Mouse (Mus musculus): ENCODE measurements around the gene Frmpd4. TPM values are rescaled to one million over a fixed set of nuclear protein-coding genes. Genes with fewer than 3 reads are reported as not detected.

The Frmpd4 gene
- polyA plus RNA-seq (2015; fragmentation: Nextera tagmentation; extraction: Ambion mirVana): 0.28 and 0.32 TPM in 2 replicates

DNA sequence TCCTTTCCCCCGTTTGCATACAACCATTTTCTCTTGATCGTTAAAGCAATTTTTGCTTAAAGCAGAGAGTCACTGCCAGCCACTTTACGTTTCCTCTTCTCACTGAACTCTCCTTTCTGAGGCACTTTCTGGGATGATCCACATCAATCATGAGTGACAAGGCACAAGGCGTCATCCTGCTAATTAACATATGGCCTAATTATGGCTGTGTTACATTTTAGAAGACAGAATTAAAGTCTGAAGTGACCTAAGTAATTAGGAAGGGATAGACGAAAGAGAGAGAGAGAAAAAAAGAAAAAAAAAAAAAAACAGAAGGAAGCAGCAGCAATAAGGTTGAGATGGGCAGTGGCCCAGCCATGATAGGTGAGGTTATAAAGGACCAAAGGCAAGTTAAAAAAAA is at the start of gene Frmpd4:
Gene Frmpd4 (minus strand): TSS at position 101 of the 400 bp plus-strand sequence.
- Histone ChIP-seq H3K9me3 (no peaks in the 10 kb centered on the region), H3K4me2 (replicated peaks) (no peak within 1 kb of the TSS), H3K27me3 (peaks cover 13% of the 10 kb centered on the region), H3K4me1 (no peaks in the 10 kb centered on the region), H3K4me3 (no peak within 1 kb of the TSS), H3K9ac (no peak within 1 kb of the TSS), H3K27ac (no peak within 1 kb of the TSS), H3K36me3 (no peaks in the 10 kb centered on the region)
- 58% methylated on average over 5 of the region's 5 CpGs for WGBS
- ATAC-seq (ENCODE audit: low FRiP score, low read depth): no peak

DNA sequence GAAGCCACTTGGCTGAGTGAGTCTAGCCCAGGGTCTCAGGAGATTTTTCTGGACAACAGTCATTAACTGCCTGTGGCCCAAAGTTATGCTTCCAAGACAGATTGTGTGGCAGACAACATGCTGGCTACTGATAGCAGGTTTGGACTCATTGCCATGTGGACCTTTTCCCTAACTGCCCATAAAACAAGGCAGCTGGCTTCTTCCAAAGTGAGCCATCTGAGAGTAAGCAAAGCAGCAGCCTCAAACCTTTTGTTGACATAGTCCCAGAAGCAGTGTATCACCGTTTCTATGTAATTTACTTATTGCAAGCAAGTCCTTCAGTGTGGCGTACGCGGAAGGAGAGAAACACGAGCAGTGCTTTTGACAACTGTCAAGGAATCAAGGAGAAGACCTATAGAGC is 18.2 kb upstream of the Frmpd4 start:
- no peaks in the 10 kb centered on the region for H3K9me3 ChIP-seq
- ATAC-seq (ENCODE audit: low FRiP score, low read depth): no peak
- H3K9ac ChIP-seq: no peak overlapping the region
- no peaks in the 10 kb centered on the region for H3K4me1 ChIP-seq
- H3K36me3 ChIP-seq: no peaks in the 10 kb centered on the region
- no peak overlapping the region for H3K4me3 ChIP-seq
- 65% methylated on average over 5 of the region's 5 CpGs for WGBS
- no peak overlapping the region for H3K27ac ChIP-seq
- H3K27me3 ChIP-seq: peaks cover 38% of the 10 kb centered on the region; the same call in 1 of the 2 replicates
- H3K4me2 ChIP-seq (replicated peaks): no peak overlapping the region

DNA sequence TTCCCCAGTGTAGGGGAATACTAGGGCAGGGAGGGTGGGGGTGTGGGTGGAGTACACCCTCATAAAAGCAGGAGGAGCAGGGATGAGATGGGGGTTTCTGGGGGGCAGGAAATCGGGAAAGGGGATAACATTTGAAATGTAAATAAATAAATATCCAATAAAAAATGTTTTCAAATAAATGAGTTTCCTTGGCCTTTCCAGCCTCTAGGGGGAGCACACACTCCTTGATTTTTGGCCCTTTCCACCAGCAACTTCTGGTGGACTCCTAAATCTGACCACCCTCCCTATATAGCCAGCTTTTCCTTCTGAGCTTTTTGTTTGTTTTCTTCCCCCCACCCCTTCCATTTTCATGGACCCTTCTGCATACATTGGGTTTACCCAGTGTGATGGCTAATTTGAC is 7.3 kb upstream of the Frmpd4 start:
- Histone ChIP-seq H3K4me2 (replicated peaks) (no peak overlapping the region), H3K36me3 (no peaks in the 10 kb centered on the region), H3K4me3 (no peak overlapping the region), H3K27ac (no peak overlapping the region), H3K27me3 (no peaks in the 10 kb centered on the region; the same call in 1 of the 2 replicates), H3K9ac (no peak overlapping the region), H3K4me1 (no peaks in the 10 kb centered on the region), H3K9me3 (no peaks in the 10 kb centered on the region)
- ATAC-seq (ENCODE audit: low FRiP score, low read depth): no peak
- WGBS: 67% methylated on average over 1 of the region's 1 CpGs

DNA sequence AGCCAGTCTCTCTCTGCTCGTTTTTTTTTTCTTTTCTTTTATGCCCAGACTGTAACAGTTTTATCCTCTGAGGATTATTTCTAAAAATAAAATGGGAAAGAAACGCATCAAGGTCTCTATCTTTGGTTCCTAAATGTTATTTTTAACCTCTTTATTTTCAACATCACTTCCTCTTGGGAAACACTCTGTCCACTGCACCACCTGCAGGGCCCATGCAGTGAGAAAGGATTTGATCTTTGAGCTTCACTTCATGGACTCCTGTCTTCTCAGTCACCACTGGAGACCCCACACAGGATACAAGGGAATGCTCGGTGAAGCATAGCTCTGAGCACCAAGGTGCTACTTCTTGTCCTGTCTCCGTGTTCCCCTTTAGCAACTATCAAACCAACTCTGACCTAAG is 5.2 kb downstream of the Frmpd4 start:
- no peaks in the 10 kb centered on the region for H3K9me3 ChIP-seq
- no peaks in the 10 kb centered on the region for H3K36me3 ChIP-seq
- H3K27ac ChIP-seq: no peak overlapping the region
- ATAC-seq (ENCODE audit: low FRiP score, low read depth): no peak
- H3K27me3 ChIP-seq: peaks cover 18% of the 10 kb centered on the region
- 71% methylated on average over 4 of the region's 4 CpGs for WGBS
- no peak overlapping the region for H3K9ac ChIP-seq
- H3K4me1 ChIP-seq: no peaks in the 10 kb centered on the region
- no peak overlapping the region for H3K4me3 ChIP-seq
- H3K4me2 ChIP-seq (replicated peaks): no peak overlapping the region

DNA sequence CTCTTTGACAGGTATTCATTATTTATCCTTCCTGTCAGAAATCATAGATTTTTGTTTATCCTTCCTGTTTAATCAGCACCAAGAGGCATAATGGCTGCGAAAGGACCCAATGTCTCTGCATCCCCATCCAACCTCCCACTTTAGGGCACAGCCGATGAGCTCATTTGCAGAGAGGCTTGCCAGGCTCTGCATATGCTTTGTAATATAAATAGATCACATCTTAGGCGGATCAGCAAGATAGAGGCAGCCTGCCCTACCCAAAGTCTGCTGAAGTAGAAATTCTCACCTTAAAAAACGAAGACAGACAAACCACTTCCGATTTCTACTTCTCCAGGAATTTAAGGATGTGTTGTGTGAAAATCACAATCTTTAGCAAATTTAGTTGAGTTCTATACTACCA is 7.8 kb downstream of the Frmpd4 start:
- no peak overlapping the region for H3K9ac ChIP-seq
- no peak overlapping the region for H3K4me2 ChIP-seq (replicated peaks)
- H3K36me3 ChIP-seq: no peaks in the 10 kb centered on the region
- H3K9me3 ChIP-seq: no peaks in the 10 kb centered on the region
- H3K4me1 ChIP-seq: no peaks in the 10 kb centered on the region
- no peak overlapping the region for H3K4me3 ChIP-seq
- no peak overlapping the region for H3K27ac ChIP-seq
- 78% methylated on average over 5 of the region's 5 CpGs for WGBS
- peaks cover 15% of the 10 kb centered on the region for H3K27me3 ChIP-seq
- ATAC-seq (ENCODE audit: low FRiP score, low read depth): no peak

DNA sequence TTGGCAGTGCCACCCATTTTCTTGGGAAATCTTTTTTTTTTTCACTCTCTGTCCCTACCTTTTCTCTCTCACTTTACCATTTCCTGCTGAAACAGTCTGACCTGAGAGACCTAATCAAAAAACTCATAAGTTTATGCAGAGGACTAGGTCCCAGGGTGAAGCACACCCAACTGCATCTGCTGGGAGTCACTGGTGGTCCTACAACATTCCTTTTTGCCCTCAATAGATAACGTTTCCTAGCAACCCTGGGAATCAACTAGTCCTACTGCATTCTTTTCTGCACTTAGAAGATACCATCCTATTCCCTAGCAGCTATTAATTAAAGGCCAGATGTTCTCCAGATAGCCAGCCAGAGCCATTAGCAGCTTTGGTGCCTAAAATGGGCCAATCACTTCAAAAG is 71.8 kb downstream of the Frmpd4 start:
- Histone ChIP-seq H3K27ac (no peak overlapping the region), H3K4me3 (no peak overlapping the region), H3K36me3 (no peaks in the 10 kb centered on the region), H3K27me3 (no peaks in the 10 kb centered on the region), H3K4me2 (replicated peaks) (no peak overlapping the region), H3K9me3 (0 out of 2 replicates have a peak, but pooled peaks cover 6% of the 10 kb centered on the region), H3K4me1 (no peaks in the 10 kb centered on the region), H3K9ac (no peak overlapping the region)
- no peak for ATAC-seq (ENCODE audit: low FRiP score, low read depth)
- 54% methylated on average over 1 of the region's 1 CpGs for WGBS

DNA sequence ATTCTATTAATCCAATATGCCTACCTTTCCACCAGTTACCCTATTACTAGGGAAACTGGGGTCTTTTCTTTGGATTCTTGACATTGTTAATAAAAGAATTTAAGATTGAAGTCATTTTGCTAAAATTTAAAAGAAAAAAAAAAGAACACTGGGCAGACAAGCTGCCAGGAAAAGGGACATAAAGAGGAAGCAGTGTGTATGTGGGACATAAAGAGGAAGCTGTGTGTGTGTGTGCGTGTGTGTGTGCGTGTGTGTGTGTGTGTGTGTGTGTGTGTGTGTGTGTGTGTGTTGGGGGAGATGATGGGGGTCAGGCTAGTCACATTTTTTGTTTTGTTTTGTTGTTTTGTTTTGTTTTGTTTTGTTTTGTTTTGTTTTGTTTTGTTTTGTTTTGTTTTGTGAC is 121.8 kb downstream of the Frmpd4 start:
- Histone ChIP-seq H3K4me1 (no peaks in the 10 kb centered on the region), H3K9ac (no peak overlapping the region), H3K36me3 (no peaks in the 10 kb centered on the region), H3K27ac (no peak overlapping the region), H3K4me2 (replicated peaks) (no peak overlapping the region), H3K27me3 (peaks cover 9% of the 10 kb centered on the region; the same call in 1 of the 2 replicates), H3K4me3 (no peak overlapping the region), H3K9me3 (no peaks in the 10 kb centered on the region)
- WGBS: 95% methylated on average over 2 of the region's 2 CpGs
- no peak for ATAC-seq (ENCODE audit: low FRiP score, low read depth)

DNA sequence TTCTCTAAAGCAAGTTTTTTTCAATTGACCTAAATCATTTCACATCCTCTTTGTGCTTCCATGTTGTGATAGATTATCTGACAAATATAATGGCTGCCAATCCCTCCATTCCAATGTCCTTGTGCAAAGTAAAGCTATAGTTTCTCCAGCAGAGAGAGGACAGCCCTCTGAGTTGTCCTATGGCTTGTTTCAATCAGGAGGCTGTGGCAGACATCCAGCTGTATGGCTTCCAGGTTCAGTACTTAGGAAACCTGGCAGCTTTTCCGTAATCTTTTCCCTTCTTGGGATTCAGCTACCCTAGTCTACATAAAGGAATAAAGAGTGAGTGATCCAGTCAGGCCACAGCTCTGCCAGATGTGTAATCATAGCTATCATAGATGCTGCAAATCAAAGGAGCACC is 145.8 kb downstream of the Frmpd4 start:
- Histone ChIP-seq H3K36me3 (no peaks in the 10 kb centered on the region), H3K4me3 (no peak overlapping the region), H3K27me3 (peaks cover 7% of the 10 kb centered on the region; the same call in 1 of the 2 replicates), H3K4me1 (no peaks in the 10 kb centered on the region), H3K9ac (no peak overlapping the region), H3K27ac (no peak overlapping the region), H3K9me3 (no peaks in the 10 kb centered on the region), H3K4me2 (replicated peaks) (no peak overlapping the region)
- 65% methylated on average over 1 of the region's 1 CpGs for WGBS
- no peak for ATAC-seq (ENCODE audit: low FRiP score, low read depth)

DNA sequence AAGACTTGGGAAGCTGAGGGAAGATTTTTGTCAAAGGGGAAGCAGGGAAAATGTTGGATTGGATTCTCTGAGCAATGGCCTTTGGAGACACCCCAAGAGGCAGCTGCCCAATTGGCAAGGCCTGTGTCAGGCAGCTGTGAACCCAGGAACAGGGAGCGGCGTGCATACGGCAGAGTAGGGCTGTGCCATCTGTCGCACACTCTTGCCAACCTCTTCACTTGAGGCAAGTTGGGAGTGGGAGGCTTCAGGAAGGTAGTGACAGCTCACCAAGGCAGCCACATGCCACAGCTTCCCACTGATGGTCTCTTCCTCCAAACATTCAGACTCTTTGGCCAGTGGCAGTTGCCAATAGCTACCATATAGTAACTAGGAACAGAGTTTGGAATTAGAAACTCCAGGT is 147.2 kb downstream of the Frmpd4 start:
- no peaks in the 10 kb centered on the region for H3K4me1 ChIP-seq
- H3K27ac ChIP-seq: no peak overlapping the region
- H3K4me2 ChIP-seq (replicated peaks): no peak overlapping the region
- no peak overlapping the region for H3K9ac ChIP-seq
- H3K9me3 ChIP-seq: no peaks in the 10 kb centered on the region
- H3K36me3 ChIP-seq: no peaks in the 10 kb centered on the region
- no peak for ATAC-seq (ENCODE audit: low FRiP score, low read depth)
- H3K27me3 ChIP-seq: peaks cover 17% of the 10 kb centered on the region; the same call in 1 of the 2 replicates
- H3K4me3 ChIP-seq: no peak overlapping the region
- 93% methylated on average over 4 of the region's 4 CpGs for WGBS

DNA sequence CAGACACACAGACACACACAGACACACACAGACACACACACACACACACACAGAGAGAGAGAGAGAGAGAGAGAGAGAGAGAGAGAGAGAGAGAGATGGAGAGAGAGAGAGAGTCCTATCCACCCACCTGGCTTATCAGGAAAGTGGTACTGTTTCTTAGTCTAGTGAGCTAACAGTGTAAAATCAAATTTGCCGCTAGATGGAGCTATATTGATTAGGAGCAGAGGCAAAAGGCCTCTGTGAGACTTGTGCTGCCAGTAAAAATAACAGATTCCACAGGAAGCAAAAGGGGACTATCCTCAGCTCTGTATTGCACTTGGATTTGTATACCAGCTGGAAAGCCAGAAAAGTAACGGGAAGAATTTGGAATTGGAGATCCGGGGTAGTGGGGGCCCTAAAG is 161.6 kb downstream of the Frmpd4 start:
- H3K4me3 ChIP-seq: no peak overlapping the region
- H3K4me1 ChIP-seq: no peaks in the 10 kb centered on the region
- no peak for ATAC-seq (ENCODE audit: low FRiP score, low read depth)
- H3K27me3 ChIP-seq: peaks cover 3% of the 10 kb centered on the region; the same call in 1 of the 2 replicates
- no peak overlapping the region for H3K27ac ChIP-seq
- 21% methylated on average over 3 of the region's 3 CpGs for WGBS
- no peaks in the 10 kb centered on the region for H3K9me3 ChIP-seq
- no peak overlapping the region for H3K4me2 ChIP-seq (replicated peaks)
- no peaks in the 10 kb centered on the region for H3K36me3 ChIP-seq
- no peak overlapping the region for H3K9ac ChIP-seq

DNA sequence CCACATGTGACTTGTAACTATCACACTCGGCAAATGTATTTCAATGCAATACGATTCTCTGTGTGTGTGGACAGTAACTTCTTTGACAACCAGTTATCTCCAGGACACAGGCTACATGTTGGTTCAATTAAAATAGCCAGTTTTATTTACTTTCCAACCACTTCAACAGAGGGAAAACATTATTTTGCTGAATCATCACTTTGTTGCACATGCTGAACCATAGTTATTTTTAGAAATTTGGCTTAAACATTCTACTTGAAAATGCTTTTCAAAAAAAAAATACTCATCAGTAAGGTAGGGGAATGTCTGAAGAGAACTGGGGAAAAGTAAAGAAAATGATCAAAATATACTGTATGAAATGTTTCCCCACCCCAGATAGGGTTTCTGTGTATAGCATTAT is 173.5 kb downstream of the Frmpd4 start:
- 81% methylated on average over 2 of the region's 2 CpGs for WGBS
- Histone ChIP-seq H3K27me3 (peaks cover 2% of the 10 kb centered on the region; the same call in 1 of the 2 replicates), H3K4me3 (no peak overlapping the region), H3K9me3 (no peaks in the 10 kb centered on the region), H3K36me3 (no peaks in the 10 kb centered on the region), H3K4me1 (no peaks in the 10 kb centered on the region), H3K27ac (no peak overlapping the region), H3K4me2 (replicated peaks) (no peak overlapping the region), H3K9ac (no peak overlapping the region)
- ATAC-seq (ENCODE audit: low FRiP score, low read depth): no peak

DNA sequence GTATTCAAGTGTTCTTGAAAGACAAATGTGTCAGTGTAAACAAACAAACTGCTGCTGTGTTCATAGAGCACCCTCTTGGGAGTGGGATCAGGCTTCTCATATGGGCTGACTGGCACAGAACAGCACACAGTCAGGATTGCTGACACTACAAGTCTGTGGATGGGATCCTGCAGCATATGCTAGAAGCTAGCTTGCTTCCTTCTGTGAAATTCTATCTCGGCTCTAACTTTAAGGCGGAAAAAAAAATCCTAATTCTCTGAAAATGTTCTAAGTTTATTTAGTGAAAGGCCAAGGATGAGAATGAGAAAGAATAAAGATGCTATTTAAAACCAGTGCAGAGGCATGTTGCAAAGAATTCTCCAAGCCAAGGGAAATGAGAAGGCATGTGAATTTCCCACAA is 226.6 kb downstream of the Frmpd4 start:
- no peak overlapping the region for H3K4me3 ChIP-seq
- no peak overlapping the region for H3K9ac ChIP-seq
- H3K27me3 ChIP-seq: peaks cover 16% of the 10 kb centered on the region
- ATAC-seq (ENCODE audit: low FRiP score, low read depth): no peak
- no peaks in the 10 kb centered on the region for H3K36me3 ChIP-seq
- no peak overlapping the region for H3K27ac ChIP-seq
- no peaks in the 10 kb centered on the region for H3K9me3 ChIP-seq
- no peak overlapping the region for H3K4me2 ChIP-seq (replicated peaks)
- 79% methylated on average over 2 of the region's 2 CpGs for WGBS
- no peaks in the 10 kb centered on the region for H3K4me1 ChIP-seq

Data from limb, embryonic 13.5 days (tissue).